Mouse (Mus musculus) forebrain, embryonic 14.5 days (tissue): ENCODE results near the gene 2310046K23Rik. TPM values are rescaled to one million over a fixed set of nuclear protein-coding genes. Genes with fewer than 3 reads are reported as not detected.
"Not testable (repeated sequence)": the region's sequence is repeated elsewhere in the genome, so short reads cannot be mapped to it uniquely, and the experiment has no call there.

Experiments
- ATAC-seq: fragments of 200-750 bp; cut with Nextera tagmentation; 2 replicates; pipeline ENCODE4 v1.8.0; 2017; ENCODE audit warnings: mild to moderate bottlenecking, moderate library complexity
- DNase-seq: peaks from one replicate; pipeline ENCODE4 v3.0.0-alpha.2; 2015; ENCODE audit warnings: low spot score
- H3K27ac ChIP-seq: fragments of 300-500 bp; sonication (generic); 2 replicates; pipeline ENCODE4 v1.5.1; 2014; ENCODE audit warnings: low read depth, mild to moderate bottlenecking, control low read depth, low read length, moderate library complexity
- H3K27me3 ChIP-seq: fragments of 300-500 bp; sonication (generic); replicated peaks from 2 replicates; pipeline ENCODE4 v1.6.1; 2014; ENCODE audit warnings: low read length, control low read depth, mixed read lengths; ENCODE audit not compliant: control insufficient read depth, insufficient read depth
- H3K36me3 ChIP-seq: fragments of 300-500 bp; sonication (generic); 2 replicates; pipeline ENCODE4 v1.6.1; 2014; ENCODE audit warnings: low read length, control low read depth; ENCODE audit not compliant: control insufficient read depth, insufficient read depth
- H3K4me1 ChIP-seq: fragments of 300-500 bp; sonication (generic); 2 replicates; pipeline ENCODE4 v1.6.1; 2014; ENCODE audit warnings: antibody characterized with exemption, low read length, control low read depth; ENCODE audit not compliant: control insufficient read depth, insufficient read depth
- H3K4me2 ChIP-seq: fragments of 300-500 bp; sonication (generic); 2 replicates; pipeline ENCODE4 v1.6.1; 2014; ENCODE audit warnings: mild to moderate bottlenecking, control low read depth, low read length
- H3K4me3 ChIP-seq: fragments of 300-500 bp; sonication (generic); 2 replicates; pipeline ENCODE4 v1.5.1; 2014; ENCODE audit warnings: low read depth, low read length, control low read depth
- H3K9ac ChIP-seq: fragments of 300-500 bp; sonication (generic); 2 replicates; pipeline ENCODE4 v1.6.1; 2014; ENCODE audit warnings: mild to moderate bottlenecking, low read length, control low read depth, moderate library complexity
- H3K9me3 ChIP-seq: fragments of 300-500 bp; sonication (generic); replicated peaks from 2 replicates; pipeline ENCODE4 v1.6.1; 2016; ENCODE audit warnings: low read length, control low read depth, mixed read lengths; ENCODE audit not compliant: control insufficient read depth
- WGBS: fragments of 180-500 bp; shearing (Covaris S2); extraction: QIAGEN DNeasy Blood & Tissue Kit; methylation state at CpG from one replicate; pipeline ENCODE4 v1.1.7; 2014; 5-methylcytosine and 5-hydroxymethylcytosine counted together
- polyA plus RNA-seq: library from polyadenylated mRNA; unstranded; fragments of >200 nt; fragmentation: Nextera tagmentation; extraction: Ambion mirVana; gene quantifications from 2 replicates; pipeline ENCODE4 v1.2.1, GENCODE M21; 2014

The 2310046K23Rik gene
- polyA plus RNA-seq, 1 experiment from 2014 or later = not detected

GRCm38 (mm10) chr3:92512325-92512724 is 22.0 kb downstream of the 2310046K23Rik start:
- Histone ChIP-seq H3K9me3 (no peaks in the 10 kb centered on the region), H3K27ac (no peak overlapping the region), H3K36me3 (no peaks in the 10 kb centered on the region), H3K4me2 (no peak overlapping the region), H3K4me3 (no peak overlapping the region), H3K27me3 (no peaks in the 10 kb centered on the region), H3K9ac (no peak overlapping the region), H3K4me1 (no peaks in the 10 kb centered on the region)
- ATAC-seq = no peak
- DNase-seq = peak; percentile 30

- Histone ChIP-seq H3K9me3 (no peaks in the 10 kb centered on the region), H3K27me3 (no peaks in the 10 kb centered on the region), H3K4me1 (no peaks in the 10 kb centered on the region), H3K27ac (no peak overlapping the region), H3K4me2 (no peak overlapping the region), H3K9ac (no peak overlapping the region), H3K36me3 (no peaks in the 10 kb centered on the region), H3K4me3 (no peak overlapping the region)
- peak; percentile 6 for DNase-seq
- ATAC-seq = no peak
Measured at GRCm38 (mm10) chr3:92510786-92511185, 23.5 kb downstream of the 2310046K23Rik start.

GRCm38 (mm10) chr3:92508185-92508584 is 26.1 kb downstream of the 2310046K23Rik start:
- ATAC-seq (no peak), DNase-seq (no peak)
- H3K4me1 ChIP-seq = no peaks in the 10 kb centered on the region
- WGBS = 88% methylated on average over 1 of the region's 1 CpGs
- no peak overlapping the region for H3K4me2 ChIP-seq
- H3K36me3 ChIP-seq = no peaks in the 10 kb centered on the region
- no peak overlapping the region for H3K9ac ChIP-seq
- H3K9me3 ChIP-seq = no peaks in the 10 kb centered on the region
- no peaks in the 10 kb centered on the region for H3K27me3 ChIP-seq
- no peak overlapping the region for H3K27ac ChIP-seq
- H3K4me3 ChIP-seq = no peak overlapping the region

- H3K4me2 ChIP-seq = no peak overlapping the region
- no peak overlapping the region for H3K9ac ChIP-seq
- H3K4me3 ChIP-seq = no peak overlapping the region
- DNase-seq = no peak
- no peak for ATAC-seq
- no peaks in the 10 kb centered on the region for H3K27me3 ChIP-seq
- H3K36me3 ChIP-seq = no peaks in the 10 kb centered on the region
- no peaks in the 10 kb centered on the region for H3K4me1 ChIP-seq
- H3K27ac ChIP-seq = no peak overlapping the region
- H3K9me3 ChIP-seq = no peaks in the 10 kb centered on the region
Measured at GRCm38 (mm10) chr3:92503528-92503927, 30.8 kb downstream of the 2310046K23Rik start.

GRCm38 (mm10) chr3:92500393-92500792 is 33.9 kb downstream of the 2310046K23Rik start, which contains the start of gene Sprr4:
Sprr4 (minus strand) TSS chr3:92500493.
- 90% methylated on average over 1 of the region's 1 CpGs for WGBS
- Histone ChIP-seq H3K4me3 (no peak within 1 kb of the TSS), H3K4me2 (no peak within 1 kb of the TSS), H3K9ac (no peak within 1 kb of the TSS), H3K27ac (no peak within 1 kb of the TSS), H3K4me1 (no peaks in the 10 kb centered on the region), H3K27me3 (no peaks in the 10 kb centered on the region), H3K9me3 (no peaks in the 10 kb centered on the region), H3K36me3 (no peaks in the 10 kb centered on the region)
- DNase-seq (no peak), ATAC-seq (no peak)

GRCm38 (mm10) chr3:92490262-92490661 is 44.0 kb downstream of the 2310046K23Rik start:
- DNase-seq = not testable (repeated sequence)

GRCm38 (mm10) chr3:92486307-92486706 is 48.0 kb downstream of the 2310046K23Rik start:
- DNase-seq (no peak), ATAC-seq (no peak)
- no peaks in the 10 kb centered on the region for H3K4me1 ChIP-seq
- H3K9me3 ChIP-seq = no peaks in the 10 kb centered on the region
- H3K9ac ChIP-seq = no peak overlapping the region
- no peak overlapping the region for H3K4me2 ChIP-seq
- no peak overlapping the region for H3K27ac ChIP-seq
- WGBS = 79% methylated on average over 1 of the region's 1 CpGs
- no peaks in the 10 kb centered on the region for H3K36me3 ChIP-seq
- no peak overlapping the region for H3K4me3 ChIP-seq
- no peaks in the 10 kb centered on the region for H3K27me3 ChIP-seq

More at GRCm38 (mm10) chr3:92490262-92490661, 44.0 kb downstream of the 2310046K23Rik start:
- H3K4me3 ChIP-seq, H3K27me3 ChIP-seq, H3K27ac ChIP-seq, H3K9me3 ChIP-seq, H3K4me2 ChIP-seq, H3K36me3 ChIP-seq, H3K9ac ChIP-seq, ATAC-seq, H3K4me1 ChIP-seq: not testable (repeated sequence)

- H3K9ac ChIP-seq = no peak within 1 kb of the TSS
- no peak for ATAC-seq
Measured at GRCm38 (mm10) chr3:92485863-92486262, 48.4 kb downstream of the 2310046K23Rik start, which contains the start of gene Sprr1a. Sprr1a (minus strand) TSS chr3:92485895.

More at GRCm38 (mm10) chr3:92485863-92486262, 48.4 kb downstream of the 2310046K23Rik start, which contains the start of gene Sprr1a:
- H3K9me3 ChIP-seq = no peaks in the 10 kb centered on the region
- DNase-seq = no peak
- no peaks in the 10 kb centered on the region for H3K27me3 ChIP-seq
- H3K27ac ChIP-seq = no peak within 1 kb of the TSS
- H3K4me1 ChIP-seq = no peaks in the 10 kb centered on the region
- H3K4me3 ChIP-seq = no peak within 1 kb of the TSS
- no peaks in the 10 kb centered on the region for H3K36me3 ChIP-seq
- no peak within 1 kb of the TSS for H3K4me2 ChIP-seq
